8 mouse cellular contexts compared by ENCODE assay signal in genomic region chr5:143917418-143917817, GRCm38 (mm10). TPM values are rescaled to one million over a fixed set of nuclear protein-coding genes. Genes with fewer than 3 reads are reported as not detected.
DNase-seq lines count a peak whose midpoint lies in the region; ATAC-seq and TF ChIP-seq lines count a peak whose summit lies in the region.

No protein-coding gene starts in this region.

- H3K4me3 ChIP-seq in intestine, embryonic 14.5 days (ENCODE audit: low read depth, low read length): no peak overlapping the region
- H3K4me3 ChIP-seq in intestine, embryonic 16.5 days (ENCODE audit: low read length): no peak overlapping the region
- no peak overlapping the region for H3K4me3 ChIP-seq in liver, embryonic 14.5 days (ENCODE audit: insufficient read depth in 1 of 2, low read depth in 2 of 2, low read length in 2 of 2)
- H3K4me3 ChIP-seq in midbrain, embryonic 13.5 days (replicated peaks): no peak overlapping the region

- H3K4me1 ChIP-seq in intestine, embryonic 14.5 days (replicated peaks; ENCODE audit: control insufficient read depth, insufficient read depth, low read length): no peaks in the 10 kb centered on the region
- no peaks in the 10 kb centered on the region for H3K4me1 ChIP-seq in intestine, embryonic 16.5 days (ENCODE audit: control insufficient read depth, insufficient read depth, low read length)
- H3K4me1 ChIP-seq in liver, embryonic 14.5 days (replicated peaks; ENCODE audit: control insufficient read depth in 2 of 2, insufficient read depth in 2 of 2, low read length in 1 of 2): no peaks in the 10 kb centered on the region
- no peaks in the 10 kb centered on the region for H3K4me1 ChIP-seq in midbrain, embryonic 13.5 days (replicated peaks)

- H3K9ac ChIP-seq in intestine, embryonic 14.5 days (ENCODE audit: low read length): no peak overlapping the region
- H3K9ac ChIP-seq in intestine, embryonic 16.5 days (ENCODE audit: low read depth, low read length): no peak overlapping the region
- no peak overlapping the region for H3K9ac ChIP-seq in liver, embryonic 14.5 days (replicated peaks)
- no peak overlapping the region for H3K9ac ChIP-seq in midbrain, embryonic 13.5 days (replicated peaks)

- TF ChIP-seq CTCF in liver, embryonic 14.5 days (IDR thresholded peaks at IDR 0.05; ENCODE audit: low read depth): peak; percentile 78

- no peak overlapping the region for H3K27ac ChIP-seq in intestine, embryonic 14.5 days (ENCODE audit: low read depth)
- H3K27ac ChIP-seq in intestine, embryonic 16.5 days (ENCODE audit: low read length): no peak overlapping the region
- H3K27ac ChIP-seq in liver, embryonic 14.5 days: no peak overlapping the region
- H3K27ac ChIP-seq in midbrain, embryonic 13.5 days: no peak overlapping the region

- H3K27me3 ChIP-seq in intestine, embryonic 14.5 days (replicated peaks; ENCODE audit: control insufficient read depth, insufficient read depth, low read length): no peaks in the 10 kb centered on the region
- no peaks in the 10 kb centered on the region for H3K27me3 ChIP-seq in intestine, embryonic 16.5 days (replicated peaks; ENCODE audit: control insufficient read depth, insufficient read depth, low read length)
- no peaks in the 10 kb centered on the region for H3K27me3 ChIP-seq in liver, embryonic 14.5 days (ENCODE audit: control insufficient read depth, insufficient read depth, low read length)
- no peaks in the 10 kb centered on the region for H3K27me3 ChIP-seq in midbrain, embryonic 13.5 days

- WGBS in intestine, embryonic 14.5 days: 56% methylated on average over 5 of the region's 5 CpGs
- WGBS in intestine, embryonic 16.5 days: 46% methylated on average over 5 of the region's 5 CpGs
- 57% methylated on average over 5 of the region's 5 CpGs for WGBS in liver, embryonic 14.5 days (ENCODE audit: insufficient replicate concordance)
- 51% methylated on average over 5 of the region's 5 CpGs for WGBS in midbrain, embryonic 13.5 days

- no peaks in the 10 kb centered on the region for H3K9me3 ChIP-seq in intestine, embryonic 14.5 days (ENCODE audit: control insufficient read depth, low read length)
- no peaks in the 10 kb centered on the region for H3K9me3 ChIP-seq in intestine, embryonic 16.5 days (ENCODE audit: control insufficient read depth, low read length)
- H3K9me3 ChIP-seq in liver, embryonic 14.5 days (ENCODE audit: control insufficient read depth, low read length): no peaks in the 10 kb centered on the region
- no peaks in the 10 kb centered on the region for H3K9me3 ChIP-seq in midbrain, embryonic 13.5 days

- no peak for ATAC-seq in intestine, embryonic 14.5 days (replicated peaks; ENCODE audit: low FRiP score, low TSS enrichment, low read depth)
- no peak for ATAC-seq in intestine, embryonic 16.5 days
- ATAC-seq in liver, embryonic 14.5 days (ENCODE audit: insufficient read depth): no peak
- ATAC-seq in midbrain, embryonic 13.5 days: no peak

- peak; percentile 69 for DNase-seq in intestine, embryonic 14.5 days (ENCODE audit: low spot score)
- DNase-seq in CD8-positive naive resting alpha-beta T cell, adult 2 months (ENCODE audit: low read depth in 2 of 2, low spot score in 2 of 2): peak; percentile 28 to 53
- peak; percentile 77 for DNase-seq in adrenal gland, postnatal 14 days
- DNase-seq in gastrocnemius, postnatal 10 days: peak; percentile 53
- peak; percentile 41 to 51 (median 50) for DNase-seq in liver, embryonic 14.5 days (ENCODE audit: low read depth in 3 of 3, low spot score in 3 of 3)
- peak; percentile 50 to 60 for DNase-seq in spleen, postnatal 36 days (ENCODE audit: low spot score in 2 of 2)

- TF ChIP-seq EP300 in liver, embryonic 14.5 days (IDR thresholded peaks at IDR 0.05; ENCODE audit: low read depth): no peak

- H3K36me3 ChIP-seq in intestine, embryonic 14.5 days (ENCODE audit: control insufficient read depth, insufficient read depth, low read length): peaks cover 76% of the 10 kb centered on the region
- H3K36me3 ChIP-seq in intestine, embryonic 16.5 days (ENCODE audit: control insufficient read depth, insufficient read depth, low read length): peaks cover 2% of the 10 kb centered on the region; the same call in 1 of the 2 replicates
- peaks cover 55% of the 10 kb centered on the region for H3K36me3 ChIP-seq in liver, embryonic 14.5 days (replicated peaks; ENCODE audit: control insufficient read depth, insufficient read depth, low read depth)
- peaks cover 58% of the 10 kb centered on the region for H3K36me3 ChIP-seq in midbrain, embryonic 13.5 days

- H3K4me2 ChIP-seq in intestine, embryonic 14.5 days (ENCODE audit: low read length): no peak overlapping the region
- no peak overlapping the region for H3K4me2 ChIP-seq in intestine, embryonic 16.5 days (ENCODE audit: low read depth, low read length)
- H3K4me2 ChIP-seq in liver, embryonic 14.5 days (ENCODE audit: low read depth): no peak overlapping the region
- H3K4me2 ChIP-seq in midbrain, embryonic 13.5 days (replicated peaks): no peak overlapping the region

RNA-seq across cellular contexts. Expression of gene Pms2, which starts 7.7 kb away (rescaled TPM):
- 24.6 and 30.6 TPM in 2 replicates for polyA plus RNA-seq in intestine, embryonic 14.5 days (2014; fragmentation: Nextera tagmentation; extraction: Ambion mirVana)
- polyA plus RNA-seq in intestine, embryonic 16.5 days (2015; fragmentation: Nextera tagmentation; extraction: Ambion mirVana): 18.2 and 20.6 TPM in 2 replicates
- 8.7 and 8.9 TPM in 2 replicates for total RNA-seq in adrenal gland, postnatal 14 days (2021)
- 1 to 10 TPM; 5.8 to 7.8 TPM for total RNA-seq in gastrocnemius, postnatal 10 days (2021)
- polyA plus RNA-seq in liver, embryonic 14.5 days (2012; rRNA removed): 4.1 and 6.7 TPM in 2 replicates
- polyA plus RNA-seq in liver, embryonic 14.5 days (2014; fragmentation: Nextera tagmentation; extraction: Ambion mirVana): 13.6 and 15.7 TPM in 2 replicates
- 26.1 and 28.2 TPM in 2 replicates for polyA plus RNA-seq in midbrain, embryonic 13.5 days (2015; fragmentation: Nextera tagmentation; extraction: Ambion mirVana)

RNA-seq across cellular contexts. Expression of gene Aimp2, which starts 7.8 kb away (rescaled TPM):
- 121 and 123 TPM in 2 replicates for polyA plus RNA-seq in intestine, embryonic 14.5 days (2014; fragmentation: Nextera tagmentation; extraction: Ambion mirVana)
- 123 and 135 TPM in 2 replicates for polyA plus RNA-seq in intestine, embryonic 16.5 days (2015; fragmentation: Nextera tagmentation; extraction: Ambion mirVana)
- total RNA-seq in adrenal gland, postnatal 14 days (2021): 33.5 and 41.5 TPM in 2 replicates
- total RNA-seq in gastrocnemius, postnatal 10 days (2021): 100 to 1,000 TPM in 1 of 2 experiments, 10 to 100 TPM in 1; 86.1 to 101 TPM
- 44.6 and 59.1 TPM in 2 replicates for polyA plus RNA-seq in liver, embryonic 14.5 days (2012; rRNA removed)
- 45.0 and 45.6 TPM in 2 replicates for polyA plus RNA-seq in liver, embryonic 14.5 days (2014; fragmentation: Nextera tagmentation; extraction: Ambion mirVana)
- polyA plus RNA-seq in midbrain, embryonic 13.5 days (2015; fragmentation: Nextera tagmentation; extraction: Ambion mirVana): 82.0 and 82.6 TPM in 2 replicates

RNA-seq across cellular contexts. Expression of gene Gm42421, which starts 10.6 kb away (rescaled TPM):
- polyA plus RNA-seq in intestine, embryonic 14.5 days (2014; fragmentation: Nextera tagmentation; extraction: Ambion mirVana): 0.27 and 0.72 TPM in 2 replicates
- polyA plus RNA-seq in intestine, embryonic 16.5 days (2015; fragmentation: Nextera tagmentation; extraction: Ambion mirVana): 0.47 and 0.71 TPM in 2 replicates
- not detected in 2 replicates for total RNA-seq in adrenal gland, postnatal 14 days (2021)
- total RNA-seq in gastrocnemius, postnatal 10 days (2021): under 1 TPM in 1 of 2 experiments, not detected in 1; 0.52 TPM
- polyA plus RNA-seq in liver, embryonic 14.5 days (2012; rRNA removed): 0.51 and 0.59 TPM in 2 replicates
- 0.20 and 0.24 TPM in 2 replicates for polyA plus RNA-seq in liver, embryonic 14.5 days (2014; fragmentation: Nextera tagmentation; extraction: Ambion mirVana)
- polyA plus RNA-seq in midbrain, embryonic 13.5 days (2015; fragmentation: Nextera tagmentation; extraction: Ambion mirVana): 1.4 and 2.3 TPM in 2 replicates

RNA-seq across cellular contexts. Expression of gene Rsph10b, which starts 15.4 kb away (rescaled TPM):
- 0.85 and 1.2 TPM in 2 replicates for polyA plus RNA-seq in intestine, embryonic 14.5 days (2014; fragmentation: Nextera tagmentation; extraction: Ambion mirVana)
- 0.22 and 0.87 TPM in 2 replicates for polyA plus RNA-seq in intestine, embryonic 16.5 days (2015; fragmentation: Nextera tagmentation; extraction: Ambion mirVana)
- total RNA-seq in adrenal gland, postnatal 14 days (2021): 1.3 and 1.7 TPM in 2 replicates
- total RNA-seq in gastrocnemius, postnatal 10 days (2021): 1 to 10 TPM; 1.2 to 1.5 TPM
- 0.19 and 0.44 TPM in 2 replicates for polyA plus RNA-seq in liver, embryonic 14.5 days (2012; rRNA removed)
- 0.21 and 0.66 TPM in 2 replicates for polyA plus RNA-seq in liver, embryonic 14.5 days (2014; fragmentation: Nextera tagmentation; extraction: Ambion mirVana)
- 2.2 and 2.4 TPM in 2 replicates for polyA plus RNA-seq in midbrain, embryonic 13.5 days (2015; fragmentation: Nextera tagmentation; extraction: Ambion mirVana)

RNA-seq across cellular contexts. Expression of gene Ankrd61, which starts 19.9 kb away (rescaled TPM):
- 0.20 and 0.23 TPM in 2 replicates for polyA plus RNA-seq in intestine, embryonic 14.5 days (2014; fragmentation: Nextera tagmentation; extraction: Ambion mirVana)
- 0.12 and 0.15 TPM in 2 replicates for polyA plus RNA-seq in intestine, embryonic 16.5 days (2015; fragmentation: Nextera tagmentation; extraction: Ambion mirVana)
- total RNA-seq in adrenal gland, postnatal 14 days (2021): not detected in 2 replicates
- not detected for total RNA-seq in gastrocnemius, postnatal 10 days (2021)
- polyA plus RNA-seq in liver, embryonic 14.5 days (2012; rRNA removed): 0.03 and 0.04 TPM in 2 replicates
- 0.13 and 0.27 TPM in 2 replicates for polyA plus RNA-seq in liver, embryonic 14.5 days (2014; fragmentation: Nextera tagmentation; extraction: Ambion mirVana)
- 0.43 and 0.59 TPM in 2 replicates for polyA plus RNA-seq in midbrain, embryonic 13.5 days (2015; fragmentation: Nextera tagmentation; extraction: Ambion mirVana)
